Mouse (Mus musculus) thymus, adult 2 months (tissue): ENCODE data around the gene Hsd11b1.

Source experiments
- CTCF ChIP-seq: fragments of 200-500 bp; IDR thresholded peaks from 2 replicates; pipeline ENCODE4 v1.5.1; 2012; ENCODE audit warnings: mild to moderate bottlenecking, control low read depth, low read length, moderate library complexity, borderline replicate concordance; ENCODE audit not compliant: control insufficient read depth, poor library complexity, insufficient read depth; ENCODE audit errors: extremely low read depth
- POLR2A ChIP-seq: fragments of 200-500 bp; IDR thresholded peaks from 2 replicates; pipeline ENCODE4 v1.6.1; 2012; ENCODE audit warnings: mild to moderate bottlenecking, low read length, control low read depth, moderate library complexity; ENCODE audit not compliant: control insufficient read depth, poor library complexity, insufficient read depth; ENCODE audit errors: extremely low read depth

GRCm38 (mm10) chr1:193310519-193311085 is 46.7 kb upstream of the Hsd11b1 start:
- TF ChIP-seq POLR2A (no peak), CTCF (no peak)
